Mouse (Mus musculus) lung, postnatal 0 days (tissue): Measurements from ENCODE around the gene Ror1.

ENCODE experiments used
- CTCF ChIP-seq: IDR thresholded peaks from 2 replicates; pipeline ENCODE4 v1.5.1; 2016; ENCODE audit warnings: antibody characterized with exemption, mild to moderate bottlenecking
- EP300 ChIP-seq: IDR thresholded peaks from 2 replicates; pipeline ENCODE4 v1.6.1; 2016; ENCODE audit warnings: antibody characterized with exemption, mild to moderate bottlenecking, control low read depth

DNA sequence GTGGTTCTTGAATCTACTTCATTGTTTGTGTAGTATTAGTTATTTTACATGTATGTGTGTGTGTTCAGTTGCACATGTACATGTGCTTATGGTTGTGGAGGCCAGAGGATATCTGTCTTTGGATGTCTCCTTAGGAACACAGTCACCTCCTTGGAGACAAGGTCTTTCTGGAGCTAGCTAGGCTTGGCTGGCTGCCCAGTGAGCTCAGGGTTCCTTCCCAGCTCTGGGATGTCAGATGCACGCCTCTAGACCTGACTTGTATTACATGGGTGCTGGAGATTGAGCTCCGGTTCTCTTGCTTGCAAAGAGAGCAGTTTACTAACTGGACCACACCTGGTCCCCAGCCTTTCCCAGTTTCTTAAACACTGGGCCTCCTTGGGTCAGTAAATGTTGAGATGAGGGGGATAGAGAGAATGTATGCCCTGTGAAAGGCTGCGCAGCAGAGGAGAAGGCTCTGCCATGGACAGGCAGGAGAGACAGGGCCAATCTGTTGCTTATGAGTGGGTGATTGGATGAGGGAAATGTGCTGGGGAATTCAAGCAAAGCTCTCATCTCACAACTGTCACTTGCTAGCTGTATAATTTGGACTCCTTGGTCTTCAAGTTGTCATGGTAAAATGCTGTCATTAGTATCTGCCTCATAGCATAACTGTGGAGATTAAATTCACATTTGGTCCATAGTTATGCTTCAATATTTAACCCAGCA is 35.3 kb downstream of the Ror1 start:
- no peak for TF ChIP-seq CTCF
- no peak for TF ChIP-seq EP300
